Mouse (Mus musculus): ENCODE results near the gene Pygm. TPM values are rescaled to one million over a fixed set of nuclear protein-coding genes. Genes with fewer than 3 reads are reported as not detected.

Gene Pygm
- total and polyA plus RNA-seq, 2 experiments from 2014 or later: 6.2 to 7.6 TPM

DNA sequence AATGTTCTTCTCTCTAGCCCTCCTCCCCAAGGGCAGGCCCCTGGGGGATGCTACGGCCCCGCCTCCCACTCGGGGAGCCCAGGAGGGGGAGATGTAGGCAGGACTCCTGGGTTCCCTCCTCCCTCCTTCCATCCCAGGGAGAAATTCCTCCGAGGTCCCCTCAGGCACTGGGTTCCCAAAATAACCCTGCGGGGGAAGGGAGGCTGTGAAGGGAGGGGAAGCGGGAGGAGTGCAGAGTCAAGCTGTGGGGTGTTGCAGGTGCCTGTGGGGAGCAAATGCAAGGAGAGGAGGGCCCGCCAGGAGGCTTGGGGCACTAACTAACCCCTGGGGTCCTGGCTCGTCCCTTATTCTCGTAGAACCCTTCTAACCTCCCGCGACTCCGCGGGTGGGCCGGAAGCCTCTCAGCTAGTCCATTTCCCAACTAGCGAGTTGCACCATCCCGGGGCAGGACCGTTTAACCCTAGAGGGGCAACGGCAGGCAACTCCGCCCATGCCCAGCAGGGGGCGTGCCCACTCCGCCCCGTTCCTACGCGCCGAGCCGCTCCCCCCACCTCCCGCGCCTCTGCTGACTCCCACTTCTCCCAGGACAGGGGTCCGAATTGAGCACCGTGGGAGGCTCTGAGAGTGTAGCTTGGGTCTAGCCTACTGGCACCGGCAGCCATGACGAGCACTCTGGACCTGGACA is 17.1 kb downstream of the Pygm start:
- Histone ChIP-seq H3K4me2 (ENCODE audit: low read depth) (peak overlapping the region; percentile 98), H3K27me3 (ENCODE audit: insufficient read depth, low read length) (no peaks in the 10 kb centered on the region), H3K9me3 (ENCODE audit: low read length) (no peaks in the 10 kb centered on the region), H3K4me3 (ENCODE audit: low read depth, low read length) (peak overlapping the region; percentile 51), H3K27ac (ENCODE audit: low read depth, low read length) (no peak overlapping the region), H3K4me1 (ENCODE audit: insufficient read depth) (peaks cover 9% of the 10 kb centered on the region; the same call in 1 of the 2 replicates), H3K9ac (peak overlapping the region; percentile 73), H3K36me3 (ENCODE audit: insufficient read depth) (no peaks in the 10 kb centered on the region)
- WGBS: under 1% methylated on average over 30 of the region's 32 CpGs
- DNase-seq: peak; percentile 68
- TF ChIP-seq CTCF (IDR thresholded peaks at IDR 0.05; ENCODE audit: low read depth): peak; percentile 84
- ATAC-seq: peak; percentile 5; the same call in 1 of the 2 replicates

DNA sequence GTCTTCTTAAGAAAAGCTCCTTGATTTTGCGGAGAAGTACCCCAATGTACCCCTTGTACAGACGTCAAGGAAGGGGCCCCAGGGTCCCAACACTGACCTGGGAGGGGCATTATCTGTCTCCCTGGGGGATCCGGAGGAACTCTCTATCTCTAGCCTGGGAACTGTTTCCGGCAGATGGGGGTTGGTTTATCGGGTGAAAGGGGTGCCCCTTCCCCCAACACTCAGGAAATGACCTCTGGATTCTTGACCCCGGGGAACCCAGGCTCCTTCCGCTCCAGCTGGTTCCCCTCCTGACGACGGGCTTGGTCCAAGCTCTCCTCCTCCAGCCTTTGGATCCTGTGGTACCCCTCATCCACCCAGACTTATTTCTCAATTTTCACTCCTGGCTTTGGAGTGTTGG is 17.8 kb downstream of the Pygm start:
- H3K36me3 ChIP-seq (ENCODE audit: insufficient read depth): no peaks in the 10 kb centered on the region
- no peaks in the 10 kb centered on the region for H3K9me3 ChIP-seq (ENCODE audit: low read length)
- peak overlapping the region; percentile 51 for H3K4me3 ChIP-seq (ENCODE audit: low read depth, low read length)
- no peak for DNase-seq
- peak overlapping the region; percentile 73; the same call in 1 of the 2 replicates for H3K9ac ChIP-seq
- no peaks in the 10 kb centered on the region for H3K27me3 ChIP-seq (ENCODE audit: insufficient read depth, low read length)
- ATAC-seq: no peak
- peaks cover 9% of the 10 kb centered on the region; the same call in 1 of the 2 replicates for H3K4me1 ChIP-seq (ENCODE audit: insufficient read depth)
- peak overlapping the region; percentile 98 for H3K4me2 ChIP-seq (ENCODE audit: low read depth)
- no peak overlapping the region for H3K27ac ChIP-seq (ENCODE audit: low read depth, low read length)
- WGBS: 21% methylated on average over 9 of the region's 9 CpGs
- no peak for TF ChIP-seq CTCF (IDR thresholded peaks at IDR 0.05; ENCODE audit: low read depth)

DNA sequence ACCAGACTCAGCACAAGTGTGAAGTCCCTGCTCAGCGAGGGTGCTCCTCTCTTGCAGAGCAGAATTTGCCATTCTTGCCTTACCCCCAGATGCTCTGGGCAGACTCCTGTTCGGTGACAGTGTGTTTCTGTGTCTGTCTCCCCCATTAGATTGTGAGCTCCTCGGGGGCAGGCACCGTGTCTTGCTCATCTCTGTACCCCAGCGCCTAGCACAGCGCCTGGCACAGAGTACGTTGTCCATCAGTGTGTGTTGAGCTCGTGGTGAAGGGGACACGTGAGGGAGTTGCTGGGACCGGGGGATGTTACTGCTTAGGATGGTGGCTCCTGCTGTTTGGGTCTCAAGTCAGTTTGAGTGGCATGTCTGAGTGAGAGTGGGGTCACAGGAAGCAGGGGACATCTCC is 19.7 kb downstream of the Pygm start:
- no peak overlapping the region for H3K4me2 ChIP-seq (ENCODE audit: low read depth)
- H3K4me1 ChIP-seq (ENCODE audit: insufficient read depth): 0 out of 2 replicates have a peak, but pooled peaks cover 9% of the 10 kb centered on the region
- H3K9ac ChIP-seq: no peak overlapping the region
- no peak for TF ChIP-seq CTCF (IDR thresholded peaks at IDR 0.05; ENCODE audit: low read depth)
- H3K9me3 ChIP-seq (ENCODE audit: low read length): no peaks in the 10 kb centered on the region
- DNase-seq (no peak), ATAC-seq (no peak)
- H3K27ac ChIP-seq (ENCODE audit: low read depth, low read length): no peak overlapping the region
- WGBS: 85% methylated on average over 10 of the region's 10 CpGs
- H3K36me3 ChIP-seq (ENCODE audit: insufficient read depth): no peaks in the 10 kb centered on the region; the same call in 1 of the 2 replicates
- H3K27me3 ChIP-seq (ENCODE audit: insufficient read depth, low read length): no peaks in the 10 kb centered on the region
- H3K4me3 ChIP-seq (ENCODE audit: low read depth, low read length): no peak overlapping the region

DNA sequence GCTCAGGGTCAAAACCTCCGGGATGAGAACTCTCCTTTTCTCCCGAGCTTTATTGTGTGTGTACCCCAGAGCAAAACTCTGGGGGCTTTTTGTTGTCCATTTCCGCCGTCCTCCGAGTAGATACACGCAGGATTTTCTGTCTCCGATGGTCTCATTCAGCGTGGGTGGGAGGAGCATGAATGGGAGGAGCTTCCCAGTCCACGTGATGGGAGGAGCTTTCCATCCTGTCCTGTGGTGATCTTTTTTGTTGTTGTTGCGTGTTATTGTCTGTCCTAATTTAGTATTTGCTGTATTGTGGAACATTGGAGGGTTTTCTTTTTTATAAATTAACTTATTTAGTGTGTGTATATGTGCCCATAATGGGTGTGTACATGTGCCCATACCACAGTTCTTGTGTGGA is 21.2 kb downstream of the Pygm start:
- Histone ChIP-seq H3K4me2 (ENCODE audit: low read depth) (no peak overlapping the region), H3K4me1 (ENCODE audit: insufficient read depth) (0 out of 2 replicates have a peak, but pooled peaks cover 9% of the 10 kb centered on the region), H3K27ac (ENCODE audit: low read depth, low read length) (no peak overlapping the region), H3K9me3 (ENCODE audit: low read length) (no peaks in the 10 kb centered on the region), H3K36me3 (ENCODE audit: insufficient read depth) (no peaks in the 10 kb centered on the region; the same call in 1 of the 2 replicates), H3K9ac (no peak overlapping the region), H3K27me3 (ENCODE audit: insufficient read depth, low read length) (no peaks in the 10 kb centered on the region), H3K4me3 (ENCODE audit: low read depth, low read length) (no peak overlapping the region)
- no peak for ATAC-seq
- DNase-seq: no peak
- no peak for TF ChIP-seq CTCF (IDR thresholded peaks at IDR 0.05; ENCODE audit: low read depth)
- 70% methylated on average over 10 of the region's 10 CpGs for WGBS

DNA sequence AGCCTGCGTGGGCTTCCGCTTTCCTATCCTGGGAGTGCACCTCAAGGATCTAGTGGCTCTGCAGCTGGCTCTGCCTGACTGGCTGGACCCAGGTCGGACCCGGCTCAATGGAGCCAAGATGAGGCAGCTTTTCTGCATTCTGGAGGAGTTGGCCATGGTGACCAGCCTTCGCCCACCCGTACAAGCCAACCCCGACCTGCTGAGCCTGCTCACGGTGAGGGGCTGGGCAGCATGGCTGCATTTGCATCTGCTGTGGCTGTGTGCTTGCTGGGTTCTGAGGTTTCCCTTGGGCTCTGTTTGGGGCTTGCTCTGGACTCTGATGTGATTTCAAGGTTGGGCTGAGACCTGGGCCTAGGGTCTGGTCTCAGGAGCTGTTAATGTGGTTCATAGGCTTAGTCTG is 22.9 kb downstream of the Pygm start:
- 82% methylated on average over 8 of the region's 8 CpGs for WGBS
- Histone ChIP-seq H3K27me3 (ENCODE audit: insufficient read depth, low read length) (no peaks in the 10 kb centered on the region), H3K4me2 (ENCODE audit: low read depth) (no peak overlapping the region), H3K27ac (ENCODE audit: low read depth, low read length) (no peak overlapping the region), H3K36me3 (ENCODE audit: insufficient read depth) (no peaks in the 10 kb centered on the region; the same call in 1 of the 2 replicates), H3K4me3 (ENCODE audit: low read depth, low read length) (no peak overlapping the region), H3K9ac (no peak overlapping the region), H3K4me1 (ENCODE audit: insufficient read depth) (no peaks in the 10 kb centered on the region), H3K9me3 (ENCODE audit: low read length) (no peaks in the 10 kb centered on the region)
- DNase-seq (no peak), ATAC-seq (no peak)
- TF ChIP-seq CTCF (IDR thresholded peaks at IDR 0.05; ENCODE audit: low read depth): no peak

DNA sequence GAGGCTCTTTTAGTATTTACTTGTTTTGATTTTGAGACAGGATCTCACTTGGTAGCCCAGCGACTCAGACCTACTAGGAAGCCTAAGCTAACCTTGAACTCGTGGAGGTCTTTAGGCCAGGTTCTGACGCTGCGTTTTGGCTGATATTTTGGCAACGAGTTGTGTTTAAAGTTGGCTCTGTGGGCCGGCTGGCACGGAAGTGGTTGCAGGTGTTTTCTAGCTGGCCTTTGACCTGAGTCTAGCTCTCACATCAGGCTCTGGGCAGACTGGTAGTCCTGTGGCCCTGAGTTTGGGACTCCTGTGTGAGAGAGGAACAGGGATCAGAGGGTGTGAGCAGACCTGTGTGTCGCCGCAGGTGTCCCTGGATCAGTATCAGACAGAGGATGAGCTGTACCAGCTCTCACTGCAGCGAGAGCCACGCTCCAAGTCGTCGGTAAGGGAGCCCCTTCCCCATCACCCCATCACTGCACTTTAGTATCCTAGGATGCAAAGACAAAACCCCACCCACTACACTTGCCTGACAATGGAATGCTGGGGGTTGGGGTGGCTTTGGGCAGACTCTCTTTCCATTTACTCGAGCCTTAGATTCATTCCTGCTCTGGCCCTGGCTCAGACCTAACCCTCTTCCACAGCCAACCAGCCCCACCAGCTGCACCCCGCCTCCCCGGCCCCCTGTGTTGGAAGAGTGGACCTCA is 23.8 kb downstream of the Pygm start:
- no peaks in the 10 kb centered on the region for H3K27me3 ChIP-seq (ENCODE audit: insufficient read depth, low read length)
- DNase-seq (no peak), ATAC-seq (no peak)
- H3K4me2 ChIP-seq (ENCODE audit: low read depth): no peak overlapping the region
- no peak overlapping the region for H3K4me3 ChIP-seq (ENCODE audit: low read depth, low read length)
- H3K9me3 ChIP-seq (ENCODE audit: low read length): no peaks in the 10 kb centered on the region
- H3K27ac ChIP-seq (ENCODE audit: low read depth, low read length): no peak overlapping the region
- no peaks in the 10 kb centered on the region; the same call in 1 of the 2 replicates for H3K36me3 ChIP-seq (ENCODE audit: insufficient read depth)
- TF ChIP-seq CTCF (IDR thresholded peaks at IDR 0.05; ENCODE audit: low read depth): no peak
- WGBS: 52% methylated on average over 16 of the region's 16 CpGs
- no peak overlapping the region for H3K9ac ChIP-seq
- H3K4me1 ChIP-seq (ENCODE audit: insufficient read depth): no peaks in the 10 kb centered on the region

DNA sequence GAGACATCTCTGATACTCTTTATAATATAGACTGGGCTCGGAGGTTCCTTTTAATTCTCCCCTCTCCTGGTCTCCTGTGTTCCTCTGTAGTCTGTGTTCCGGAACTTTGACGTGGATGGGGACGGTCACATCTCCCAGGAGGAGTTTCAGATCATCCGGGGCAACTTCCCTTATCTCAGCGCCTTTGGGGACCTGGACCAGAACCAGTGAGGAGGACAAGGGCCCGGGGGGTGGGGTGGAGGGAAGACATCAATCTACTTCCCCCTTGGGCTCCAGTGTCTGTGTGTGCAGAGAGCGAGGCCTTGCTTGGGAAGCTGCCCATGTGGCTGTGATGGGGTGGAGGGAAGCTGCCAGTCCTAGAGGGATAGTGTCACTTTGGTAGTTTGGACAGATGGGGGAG is 24.6 kb downstream of the Pygm start:
- no peak for DNase-seq

More for the DNA sequence above, 24.6 kb downstream of the Pygm start:
- Histone ChIP-seq H3K9ac (no peak overlapping the region), H3K4me2 (ENCODE audit: low read depth) (no peak overlapping the region), H3K27me3 (ENCODE audit: insufficient read depth, low read length) (no peaks in the 10 kb centered on the region), H3K27ac (ENCODE audit: low read depth, low read length) (no peak overlapping the region), H3K4me3 (ENCODE audit: low read depth, low read length) (no peak overlapping the region), H3K9me3 (ENCODE audit: low read length) (no peaks in the 10 kb centered on the region), H3K36me3 (ENCODE audit: insufficient read depth) (no peaks in the 10 kb centered on the region; the same call in 1 of the 2 replicates), H3K4me1 (ENCODE audit: insufficient read depth) (no peaks in the 10 kb centered on the region)
- 78% methylated on average over 8 of the region's 8 CpGs for WGBS
- ATAC-seq: no peak
- TF ChIP-seq CTCF (IDR thresholded peaks at IDR 0.05; ENCODE audit: low read depth): no peak
